Mouse (Mus musculus) neutrophil, adult 65 days (primary cell): ENCODE measurements around the gene Tstd2. TPM values are rescaled to one million over a fixed set of nuclear protein-coding genes. Genes with fewer than 3 reads are reported as not detected.

Experiments used
- total RNA-seq: library from RNA; stranded (reverse); gene quantifications from 2 replicates; pipeline ENCODE4 v1.2.4, GENCODE M21; 2023

The Tstd2 gene
- 23.7 and 33.0 TPM in 2 replicates for total RNA-seq

DNA sequence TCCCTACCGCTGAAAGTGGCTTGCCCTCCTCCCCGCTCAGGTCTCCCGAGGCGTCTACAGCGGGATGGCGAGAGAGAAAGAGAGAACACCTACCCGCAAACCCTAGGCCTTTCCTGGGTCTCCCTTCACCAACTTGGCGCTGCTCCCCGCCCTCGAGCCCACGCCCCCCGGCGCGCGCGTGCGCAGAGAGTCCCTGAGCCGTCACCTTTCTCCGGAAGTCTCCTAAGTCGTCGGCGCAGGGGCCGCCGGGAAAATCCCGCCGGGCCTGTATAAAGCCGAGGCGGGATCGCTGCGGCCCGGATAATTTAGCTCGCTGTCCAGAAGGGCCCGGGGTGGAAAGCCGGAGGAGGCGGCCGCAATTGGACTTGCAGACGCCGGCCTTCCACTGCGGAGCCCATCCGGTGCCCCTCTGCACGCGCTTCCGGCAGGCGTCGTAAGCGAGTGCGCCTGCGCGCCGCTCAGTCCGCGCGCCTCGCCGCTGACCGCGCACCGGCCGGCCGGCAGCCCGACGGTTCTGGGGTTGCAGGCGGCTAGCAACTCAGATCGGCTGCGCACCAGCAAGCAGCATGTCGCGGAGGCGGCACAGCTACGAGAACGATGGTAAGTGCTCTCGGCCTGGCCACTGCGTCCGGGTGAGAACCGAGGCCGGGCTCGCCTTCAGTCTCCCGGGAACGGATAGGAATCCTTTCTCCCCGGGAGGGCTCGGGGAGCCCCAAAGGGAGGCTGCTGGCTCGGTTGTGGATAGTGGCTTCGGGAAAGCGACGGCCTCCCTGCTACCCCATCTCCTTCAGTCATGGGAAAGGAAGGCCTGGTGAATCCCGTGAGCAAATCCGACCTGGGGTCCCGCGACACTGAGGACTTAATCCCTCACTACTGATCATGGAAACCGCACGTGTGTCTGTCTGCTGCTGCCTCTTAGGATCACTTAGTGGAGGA, at the start of gene Tstd2, which contains the start of gene Ncbp1:
Gene Tstd2, minus strand, starts transcription at position 408 of the 936 bp plus-strand sequence.
Gene Ncbp1, plus strand, starts transcription at position 327 of the 936 bp plus-strand sequence.

Other genes starting within 250 kb of the Tstd2 start
- 1.7 and 2.2 TPM in 2 replicates for gene Ccdc180, start 248.4 kb downstream of the Tstd2 start, total RNA-seq
- 32.7 and 37.0 TPM in 2 replicates for gene Tdrd7, start 173.4 kb downstream of the Tstd2 start, total RNA-seq
- 0.93 and 1.7 TPM in 2 replicates for gene Tmod1, start 99.8 kb downstream of the Tstd2 start, total RNA-seq
- 30.3 and 37.3 TPM in 2 replicates for gene Ncbp1, start 81 bp downstream of the Tstd2 start, total RNA-seq
- gene Xpa, start 57.6 kb upstream of the Tstd2 start, total RNA-seq, result 14.0 and 15.9 TPM in 2 replicates
- gene Foxe1, start 204.9 kb upstream of the Tstd2 start, total RNA-seq, result 0.14 TPM in 1 of 2 replicates, not detected in the other